Mouse (Mus musculus): ENCODE data around the gene Brsk1. TPM values are rescaled to one million over a fixed set of nuclear protein-coding genes. Genes with fewer than 3 reads are reported as not detected.

Brsk1 gene
- polyA plus RNA-seq, 1 experiment, result 0.01 TPM

DNA sequence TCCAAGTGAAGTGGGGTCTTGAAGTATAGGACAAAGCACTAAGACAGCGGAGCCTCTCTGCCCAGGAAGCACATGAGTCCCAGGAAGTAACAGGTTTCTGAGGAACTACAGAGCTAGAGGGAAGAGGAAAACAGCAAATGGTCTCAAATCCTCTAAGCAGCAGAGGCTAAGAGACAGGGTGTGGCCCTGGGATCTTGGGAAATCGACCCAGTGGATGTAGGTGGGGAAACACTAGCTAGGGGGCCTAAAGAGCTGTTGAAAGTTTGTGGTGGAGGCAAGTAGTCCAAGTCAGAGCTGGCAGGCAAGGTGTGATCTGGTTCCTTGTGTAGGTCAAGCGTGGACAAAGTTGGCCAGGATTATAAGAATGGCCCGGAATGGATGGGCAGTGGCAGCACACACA is 57.9 kb downstream of the Brsk1 start:
- H3K4me3 ChIP-seq (replicated peaks), result peak overlapping the region; percentile 49
- TF ChIP-seq GATA1 (IDR thresholded peaks at IDR 0.05; ENCODE audit: low read length), result no peak
- no peak for TF ChIP-seq TAL1 (IDR thresholded peaks at IDR 0.05; ENCODE audit: low read length)
- peaks cover 80% of the 10 kb centered on the region for H3K36me3 ChIP-seq (ENCODE audit: control insufficient read depth)
- H3K27me3 ChIP-seq (ENCODE audit: control insufficient read depth), result no peaks in the 10 kb centered on the region
- no peaks in the 10 kb centered on the region for H3K9me3 ChIP-seq (ENCODE audit: control insufficient read depth, low read length)
- H3K4me1 ChIP-seq (ENCODE audit: control insufficient read depth), result peaks cover 99% of the 10 kb centered on the region

GRCm38 (mm10) chr7:4749169-4749568 is 58.8 kb downstream of the Brsk1 start:
- Histone ChIP-seq H3K4me1 (ENCODE audit: control insufficient read depth) (peaks cover 96% of the 10 kb centered on the region), H3K9me3 (ENCODE audit: control insufficient read depth, low read length) (no peaks in the 10 kb centered on the region), H3K27me3 (ENCODE audit: control insufficient read depth) (no peaks in the 10 kb centered on the region), H3K36me3 (ENCODE audit: control insufficient read depth) (peaks cover 72% of the 10 kb centered on the region), H3K4me3 (replicated peaks) (peak overlapping the region; percentile 11)
- TF ChIP-seq GATA1 (IDR thresholded peaks at IDR 0.05; ENCODE audit: low read length), result no peak
- peak; percentile 70 for TF ChIP-seq TAL1 (IDR thresholded peaks at IDR 0.05; ENCODE audit: low read length)

DNA sequence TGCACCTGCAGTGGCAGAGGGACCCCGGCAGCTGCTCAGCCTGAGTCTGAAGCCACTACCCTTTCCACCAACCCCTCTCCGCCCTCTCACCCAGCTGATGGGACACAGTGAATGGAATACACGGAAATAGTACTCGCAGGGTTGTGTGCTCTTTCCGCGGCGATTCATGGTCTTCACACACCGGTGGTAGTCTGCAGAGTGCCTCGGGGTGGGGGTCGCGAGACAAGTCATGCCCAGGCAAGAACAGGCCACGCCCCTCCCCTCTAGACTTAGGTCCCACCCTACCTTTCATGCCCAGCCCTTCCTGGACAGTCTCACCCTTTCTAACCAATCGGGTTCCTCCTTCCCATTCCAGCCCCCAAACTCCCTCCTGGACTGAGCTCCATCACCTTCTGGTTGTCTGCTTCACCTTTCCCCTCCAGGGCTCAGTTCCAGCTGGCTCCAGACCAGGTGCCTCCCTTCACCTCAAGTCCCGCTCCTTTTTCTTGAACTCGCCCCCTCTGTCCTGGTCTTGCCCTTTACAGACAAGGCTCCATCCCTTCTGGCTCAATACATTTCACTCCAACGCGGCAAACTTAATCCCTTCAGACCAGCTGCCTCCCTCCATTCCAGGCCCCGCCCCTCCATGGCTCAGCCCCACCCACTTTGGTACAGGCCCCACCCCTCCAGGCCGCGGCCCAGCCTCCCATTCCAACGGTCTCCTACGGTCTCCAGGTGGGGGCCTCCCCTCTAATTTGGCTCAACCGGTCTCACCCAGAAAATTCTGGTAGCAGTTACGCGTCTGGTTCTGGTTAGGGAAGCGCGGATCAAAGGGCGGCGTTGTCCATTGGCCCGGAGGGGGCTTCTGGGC is 61.8 kb downstream of the Brsk1 start:
- TF ChIP-seq GATA1 (IDR thresholded peaks at IDR 0.05; ENCODE audit: low read length) (no peak), TAL1 (IDR thresholded peaks at IDR 0.05; ENCODE audit: low read length) (no peak)
- Histone ChIP-seq H3K36me3 (ENCODE audit: control insufficient read depth) (peaks cover 42% of the 10 kb centered on the region), H3K4me3 (replicated peaks) (peak overlapping the region; percentile 67), H3K4me1 (ENCODE audit: control insufficient read depth) (peaks cover 69% of the 10 kb centered on the region), H3K27me3 (ENCODE audit: control insufficient read depth) (no peaks in the 10 kb centered on the region), H3K9me3 (ENCODE audit: control insufficient read depth, low read length) (peaks cover 15% of the 10 kb centered on the region)

DNA sequence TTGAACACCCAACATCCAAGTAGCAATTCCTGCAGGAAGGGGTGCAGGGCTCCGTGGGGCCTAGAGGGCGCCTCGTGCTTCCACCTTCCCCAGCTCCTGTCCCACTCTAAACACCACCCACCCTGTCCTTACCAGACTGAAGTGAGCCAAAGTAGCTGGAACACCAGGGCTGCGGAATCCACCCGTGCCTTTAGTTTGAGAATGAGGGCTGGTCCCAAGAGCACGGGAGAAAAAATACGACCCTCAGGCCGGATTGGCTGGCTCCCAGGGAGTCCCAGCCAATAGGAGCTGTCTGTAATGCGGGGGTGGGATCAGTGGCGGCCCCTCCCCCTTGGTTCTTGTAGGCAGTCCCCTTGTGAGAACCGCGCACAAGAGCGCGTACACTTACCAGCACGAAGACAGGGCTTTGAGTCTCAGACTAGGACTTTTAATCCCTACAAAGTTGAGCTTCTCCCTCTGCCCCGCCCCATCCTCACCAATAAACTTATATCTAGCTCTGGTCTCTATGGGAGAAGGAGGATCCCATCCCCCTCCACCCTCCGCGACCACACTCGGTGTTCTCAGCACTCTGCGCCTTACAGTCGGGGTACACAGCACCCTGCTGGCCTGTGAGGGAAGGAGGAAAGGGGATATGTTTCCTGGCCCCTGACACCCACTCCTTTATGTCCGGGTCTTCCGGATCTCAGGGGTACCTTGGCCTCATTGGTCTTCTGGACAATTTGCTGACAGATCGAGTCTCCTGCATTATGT is 62.6 kb downstream of the Brsk1 start, which contains the start of gene Cox6b2:
Gene Cox6b2, minus strand, starts transcription at position 274 of the 750 bp plus-strand sequence.
- Histone ChIP-seq H3K36me3 (ENCODE audit: control insufficient read depth) (peaks cover 37% of the 10 kb centered on the region), H3K27me3 (ENCODE audit: control insufficient read depth) (peaks cover 4% of the 10 kb centered on the region), H3K9me3 (ENCODE audit: control insufficient read depth, low read length) (peaks cover 15% of the 10 kb centered on the region), H3K4me1 (ENCODE audit: control insufficient read depth) (peaks cover 61% of the 10 kb centered on the region), H3K4me3 (replicated peaks) (peak within 1 kb of the TSS; percentile 67)
- TF ChIP-seq TAL1 (IDR thresholded peaks at IDR 0.05; ENCODE audit: low read length) (no peak), GATA1 (IDR thresholded peaks at IDR 0.05; ENCODE audit: low read length) (no peak)

DNA sequence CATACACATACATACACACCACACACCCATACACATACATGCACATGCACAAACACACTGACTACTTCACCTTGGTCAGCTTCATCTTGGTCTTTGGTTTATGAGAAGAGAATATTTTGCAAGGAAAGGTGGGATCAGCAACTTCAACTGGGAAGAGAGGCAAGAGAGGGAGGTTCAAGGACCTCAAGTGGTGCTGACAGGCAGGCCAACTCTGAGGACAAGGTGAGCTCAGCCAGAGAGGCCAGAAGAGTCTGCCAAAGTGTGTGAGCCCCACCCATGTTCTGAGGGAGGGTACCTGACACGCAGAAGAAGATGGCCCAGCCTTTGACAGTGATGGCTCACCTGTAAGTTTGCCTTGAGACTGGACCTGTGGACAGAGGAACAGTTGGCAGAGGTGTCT is 69.3 kb downstream of the Brsk1 start:
- H3K4me3 ChIP-seq (replicated peaks), result no peak overlapping the region
- peaks cover 15% of the 10 kb centered on the region for H3K9me3 ChIP-seq (ENCODE audit: control insufficient read depth, low read length)
- TF ChIP-seq TAL1 (IDR thresholded peaks at IDR 0.05; ENCODE audit: low read length) (no peak), GATA1 (IDR thresholded peaks at IDR 0.05; ENCODE audit: low read length) (no peak)
- peaks cover 3% of the 10 kb centered on the region; the same call in 1 of the 2 replicates for H3K4me1 ChIP-seq (ENCODE audit: control insufficient read depth)
- H3K27me3 ChIP-seq (ENCODE audit: control insufficient read depth), result peaks cover 39% of the 10 kb centered on the region
- H3K36me3 ChIP-seq (ENCODE audit: control insufficient read depth), result no peaks in the 10 kb centered on the region

- Histone ChIP-seq H3K27me3 (ENCODE audit: control insufficient read depth) (peaks cover 54% of the 10 kb centered on the region), H3K4me3 (replicated peaks) (no peak overlapping the region)
- TF ChIP-seq TAL1 (IDR thresholded peaks at IDR 0.05; ENCODE audit: low read length), result no peak
- no peak for TF ChIP-seq GATA1 (IDR thresholded peaks at IDR 0.05; ENCODE audit: low read length)
Measured at GRCm38 (mm10) chr7:4764946-4765710, 74.7 kb downstream of the Brsk1 start.

More at GRCm38 (mm10) chr7:4764946-4765710, 74.7 kb downstream of the Brsk1 start:
- Histone ChIP-seq H3K9me3 (ENCODE audit: control insufficient read depth, low read length) (no peaks in the 10 kb centered on the region), H3K4me1 (ENCODE audit: control insufficient read depth) (no peaks in the 10 kb centered on the region), H3K36me3 (ENCODE audit: control insufficient read depth) (no peaks in the 10 kb centered on the region)

Other genes with a start within 250 kb of the Brsk1 start
- 0.02 TPM in 1 of 2 replicates, not detected in the other for gene Rdh13, start 245.0 kb upstream of the Brsk1 start, polyA plus RNA-seq (2012)
- gene Eps8l1, start 229.9 kb upstream of the Brsk1 start, polyA plus RNA-seq (2012), result not detected in 2 replicates
- gene Ppp1r12c, start 188.9 kb upstream of the Brsk1 start, polyA plus RNA-seq (2012), result 10.8 and 16.5 TPM in 2 replicates
- gene Tnnt1, start 174.2 kb upstream of the Brsk1 start, polyA plus RNA-seq (2012), result 0.28 TPM in 1 of 2 replicates, not detected in the other
- not detected in 2 replicates for gene Tnni3, start 166.4 kb upstream of the Brsk1 start, polyA plus RNA-seq (2012)
- gene Dnaaf3, start 158.2 kb upstream of the Brsk1 start, polyA plus RNA-seq (2012), result 0.02 TPM in 2 replicates
- 0.38 and 0.50 TPM in 2 replicates for gene Syt5, start 143.1 kb upstream of the Brsk1 start, polyA plus RNA-seq (2012)
- not detected in 2 replicates for gene Ptprh, start 86.6 kb upstream of the Brsk1 start, polyA plus RNA-seq (2012)
- 2.3 and 2.7 TPM in 2 replicates for gene Tmem86b, start 59.2 kb upstream of the Brsk1 start, polyA plus RNA-seq (2012)
- gene Ppp6r1, start 31.6 kb upstream of the Brsk1 start, polyA plus RNA-seq (2012), result 23.5 and 30.2 TPM in 2 replicates
- gene Hspbp1, start 5.5 kb upstream of the Brsk1 start, polyA plus RNA-seq (2012), result 12.9 and 13.0 TPM in 2 replicates
- gene Tmem150b, start 34.6 kb downstream of the Brsk1 start, polyA plus RNA-seq (2012), result not detected in 2 replicates
- 67.3 and 67.8 TPM in 2 replicates for gene Kmt5c, start 49.5 kb downstream of the Brsk1 start, polyA plus RNA-seq (2012)
- 25.4 and 26.4 TPM in 2 replicates for gene Cox6b2, start 62.5 kb downstream of the Brsk1 start, polyA plus RNA-seq (2012)
- gene Fam71e2, start 80.7 kb downstream of the Brsk1 start, polyA plus RNA-seq (2012), result not detected in 2 replicates
- gene Il11, start 92.3 kb downstream of the Brsk1 start, polyA plus RNA-seq (2012), result not detected in 2 replicates
- not detected in 2 replicates for gene Tmem190, start 92.3 kb downstream of the Brsk1 start, polyA plus RNA-seq (2012)
- gene Tmem238, start 99.1 kb downstream of the Brsk1 start, polyA plus RNA-seq (2012), result 6.1 and 6.2 TPM in 2 replicates
- gene Rpl28, start 102.3 kb downstream of the Brsk1 start, polyA plus RNA-seq (2012), result 1,289 and 1,793 TPM in 2 replicates
- 142 and 163 TPM in 2 replicates for gene Ube2s, start 122.0 kb downstream of the Brsk1 start, polyA plus RNA-seq (2012)
- not detected in 2 replicates for gene Shisa7, start 154.1 kb downstream of the Brsk1 start, polyA plus RNA-seq (2012)
- 0.15 TPM in 1 of 2 replicates, not detected in the other for gene Isoc2b, start 179.7 kb downstream of the Brsk1 start, polyA plus RNA-seq (2012)
- 1.3 and 2.4 TPM in 2 replicates for gene Isoc2a, start 186.5 kb downstream of the Brsk1 start, polyA plus RNA-seq (2012)
- gene Gm36210, start 215.9 kb downstream of the Brsk1 start, polyA plus RNA-seq (2012), result 0.05 TPM in 1 of 2 replicates, not detected in the other
- gene Zfp628, start 224.6 kb downstream of the Brsk1 start, polyA plus RNA-seq (2012), result 8.5 and 8.9 TPM in 2 replicates
- gene Nat14, start 231.4 kb downstream of the Brsk1 start, polyA plus RNA-seq (2012), result 0.38 and 0.51 TPM in 2 replicates
- not detected in 2 replicates for gene Ssc5d, start 235.2 kb downstream of the Brsk1 start, polyA plus RNA-seq (2012)

Measured in erythroblast, embryonic 14.5 days (primary cell).